Mouse (Mus musculus) small intestine, adult 2 months (tissue): ENCODE data around the gene Dffb. TPM values are rescaled to one million over a fixed set of nuclear protein-coding genes. Genes with fewer than 3 reads are reported as not detected.

Experiments
- H3K27ac ChIP-seq: fragments of 200-500 bp; 2 replicates; pipeline ENCODE4 v1.5.1; 2012; ENCODE audit warnings: low read depth, low read length, control low read depth, inconsistent platforms; ENCODE audit not compliant: insufficient read depth
- H3K27me3 ChIP-seq: fragments of 200-500 bp; 2 replicates; pipeline ENCODE4 v1.6.1; 2012; ENCODE audit warnings: mild to moderate bottlenecking, moderate library complexity, low read length, inconsistent platforms; ENCODE audit not compliant: control insufficient read depth, insufficient read depth
- H3K36me3 ChIP-seq: fragments of 200-500 bp; 2 replicates; pipeline ENCODE4 v1.6.1; 2012; ENCODE audit warnings: mild to moderate bottlenecking, low read length, control low read depth, inconsistent platforms; ENCODE audit not compliant: control insufficient read depth, insufficient read depth
- H3K4me1 ChIP-seq: fragments of 200-500 bp; 2 replicates; pipeline ENCODE4 v1.6.1; 2012; ENCODE audit warnings: low read length, inconsistent platforms, mixed read lengths; ENCODE audit not compliant: control insufficient read depth, insufficient read depth, insufficient read length
- H3K4me3 ChIP-seq: fragments of 200-500 bp; 2 replicates; pipeline ENCODE4 v1.5.1; 2012; ENCODE audit warnings: low read depth, mild to moderate bottlenecking, control low read depth, inconsistent platforms, low read length, moderate library complexity
- CTCF ChIP-seq: fragments of 200-500 bp; IDR thresholded peaks from 2 replicates; pipeline ENCODE4 v1.5.1; 2012; ENCODE audit warnings: low read depth, mild to moderate bottlenecking, control low read depth, inconsistent platforms, low read length, moderate library complexity, mixed read lengths; ENCODE audit not compliant: insufficient replicate concordance, insufficient read length; ENCODE audit errors: extremely low read depth
- POLR2A ChIP-seq: fragments of 200-500 bp; IDR thresholded peaks from 2 replicates; pipeline ENCODE4 v1.6.1; 2012; ENCODE audit warnings: low read depth, mild to moderate bottlenecking, control low read depth, inconsistent platforms, low read length, moderate library complexity
- WGBS: fragments of 180-500 bp; shearing (Covaris S2); methylation state at CpG from one replicate; pipeline ENCODE4 v1.1.7; 2018; 5-methylcytosine and 5-hydroxymethylcytosine counted together
- polyA plus RNA-seq: library from polyadenylated mRNA; depleted of rRNA; stranded (reverse); fragments of >200 nt; gene quantifications from 2 replicates; pipeline ENCODE4 v1.2.3, GENCODE M21; 2012

The Dffb gene
- polyA plus RNA-seq, 1 experiment = 30.5 TPM

- H3K27me3 ChIP-seq = no peaks in the 10 kb centered on the region
- TF ChIP-seq POLR2A (no peak), CTCF (no peak)
- peaks cover 13% of the 10 kb centered on the region for H3K4me1 ChIP-seq
- H3K4me3 ChIP-seq = peak overlapping the region; percentile 95
- 1% methylated on average over 55 of the region's 55 CpGs for WGBS
- H3K36me3 ChIP-seq = peaks cover 21% of the 10 kb centered on the region
- no peak overlapping the region for H3K27ac ChIP-seq
Measured at GRCm38 (mm10) chr4:154012132-154012882, 37.4 kb upstream of the Dffb start.

GRCm38 (mm10) chr4:154011646-154012089, 36.7 kb upstream of the Dffb start, which contains the start of gene Lrrc47:
Gene Lrrc47 (plus strand): TSS chr4:154011731.
- under 1% methylated on average over 58 of the region's 59 CpGs for WGBS
- TF ChIP-seq CTCF (no peak), POLR2A (peak; percentile 49; the same call in 1 of the 2 replicates)
- Histone ChIP-seq H3K4me3 (peak within 1 kb of the TSS; percentile 95), H3K36me3 (peaks cover 20% of the 10 kb centered on the region), H3K4me1 (peaks cover 13% of the 10 kb centered on the region), H3K27ac (no peak within 1 kb of the TSS), H3K27me3 (no peaks in the 10 kb centered on the region)

- H3K27ac ChIP-seq = no peak overlapping the region
Measured at GRCm38 (mm10) chr4:154010907-154011645, 36.1 kb upstream of the Dffb start.

GRCm38 (mm10) chr4:154007759-154008158, 32.8 kb upstream of the Dffb start:
- H3K4me1 ChIP-seq = peaks cover 2% of the 10 kb centered on the region; the same call in 1 of the 2 replicates
- H3K27me3 ChIP-seq = no peaks in the 10 kb centered on the region
- H3K4me3 ChIP-seq = no peak overlapping the region
- 71% methylated on average over 4 of the region's 4 CpGs for WGBS
- peaks cover 6% of the 10 kb centered on the region; the same call in 1 of the 2 replicates for H3K36me3 ChIP-seq
- no peak overlapping the region for H3K27ac ChIP-seq
- TF ChIP-seq CTCF (no peak), POLR2A (no peak)

More at GRCm38 (mm10) chr4:154010907-154011645, 36.1 kb upstream of the Dffb start:
- H3K36me3 ChIP-seq = peaks cover 17% of the 10 kb centered on the region
- no peak for TF ChIP-seq POLR2A
- no peak for TF ChIP-seq CTCF
- peaks cover 13% of the 10 kb centered on the region for H3K4me1 ChIP-seq
- peak overlapping the region; percentile 95 for H3K4me3 ChIP-seq
- 26% methylated on average over 13 of the region's 13 CpGs for WGBS
- no peaks in the 10 kb centered on the region for H3K27me3 ChIP-seq

GRCm38 (mm10) chr4:154006264-154006663, 31.3 kb upstream of the Dffb start:
- Histone ChIP-seq H3K4me1 (no peaks in the 10 kb centered on the region), H3K27ac (no peak overlapping the region), H3K36me3 (peaks cover 10% of the 10 kb centered on the region; the same call in 1 of the 2 replicates), H3K27me3 (no peaks in the 10 kb centered on the region), H3K4me3 (no peak overlapping the region)
- TF ChIP-seq CTCF = no peak
- no peak for TF ChIP-seq POLR2A
- WGBS = 91% methylated on average over 6 of the region's 6 CpGs

- Histone ChIP-seq H3K4me3 (no peak overlapping the region), H3K36me3 (peaks cover 10% of the 10 kb centered on the region; the same call in 1 of the 2 replicates), H3K27me3 (no peaks in the 10 kb centered on the region), H3K4me1 (no peaks in the 10 kb centered on the region), H3K27ac (no peak overlapping the region)
- TF ChIP-seq CTCF = no peak
- TF ChIP-seq POLR2A = no peak
- WGBS = 90% methylated on average over 5 of the region's 5 CpGs
Measured at GRCm38 (mm10) chr4:154005488-154005887, 30.6 kb upstream of the Dffb start.

- Histone ChIP-seq H3K4me3 (no peak overlapping the region), H3K27ac (no peak overlapping the region), H3K27me3 (no peaks in the 10 kb centered on the region), H3K4me1 (no peaks in the 10 kb centered on the region), H3K36me3 (peaks cover 74% of the 10 kb centered on the region)
- TF ChIP-seq POLR2A (no peak), CTCF (no peak)
- 91% methylated on average over 8 of the region's 8 CpGs for WGBS
Measured at GRCm38 (mm10) chr4:153993505-153993904, 18.6 kb upstream of the Dffb start.
